Mouse (Mus musculus) mature B cell (primary cell): ENCODE data around the gene Gm3625.
"Not testable (repeated sequence)": the region's sequence is repeated elsewhere in the genome, so short reads cannot be mapped to it uniquely, and the experiment has no call there.

ENCODE experiments used
- in situ Hi-C: fragments of 300-500 bp; cut with MboI; formaldehyde crosslinking; loops from 2 replicates; pipeline ENCODE4 v1.14.3; 2019

The Gm3625 gene

DNA sequence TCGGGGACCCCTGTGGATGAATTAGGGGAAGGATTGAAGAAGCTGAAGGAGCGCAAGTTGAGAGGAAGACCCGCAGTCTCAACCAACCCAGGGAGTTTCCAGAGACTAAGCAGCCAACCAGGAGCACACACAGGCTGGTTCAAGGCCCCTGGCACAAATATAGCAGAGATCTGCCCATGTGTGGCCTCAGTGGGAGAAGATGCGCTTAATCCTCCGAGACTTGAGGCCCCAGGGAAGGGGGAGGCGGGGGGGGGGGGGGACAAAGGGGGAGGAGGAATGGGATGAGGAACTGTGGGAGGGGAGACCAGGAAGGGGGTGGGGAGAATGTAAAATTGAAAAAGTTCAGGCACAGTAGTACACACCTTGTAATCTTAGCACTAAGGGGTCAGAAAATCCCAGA lies 37.3 kb downstream of the Gm3625 start:
- in situ Hi-C loops: no loop called here

DNA sequence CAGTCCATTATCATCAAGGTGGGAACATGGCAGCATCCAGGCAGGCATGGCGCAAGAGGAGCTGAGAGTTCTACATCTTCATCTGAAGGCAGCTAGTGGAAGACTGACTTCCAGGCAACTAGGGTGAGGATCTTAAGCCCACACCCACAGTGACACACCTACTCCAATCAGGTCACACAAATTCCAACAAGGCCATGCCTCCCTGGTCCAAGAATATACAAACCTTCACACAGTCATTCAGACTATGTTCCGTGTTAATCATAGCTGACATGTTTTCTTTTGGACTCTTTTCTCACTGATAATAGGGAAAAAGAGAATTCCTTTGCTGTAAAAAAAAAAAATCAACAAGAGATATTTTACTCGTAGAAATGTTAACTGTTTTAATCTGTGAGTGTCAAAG lies 39.0 kb downstream of the Gm3625 start:
- in situ Hi-C loops: not testable (repeated sequence)

DNA sequence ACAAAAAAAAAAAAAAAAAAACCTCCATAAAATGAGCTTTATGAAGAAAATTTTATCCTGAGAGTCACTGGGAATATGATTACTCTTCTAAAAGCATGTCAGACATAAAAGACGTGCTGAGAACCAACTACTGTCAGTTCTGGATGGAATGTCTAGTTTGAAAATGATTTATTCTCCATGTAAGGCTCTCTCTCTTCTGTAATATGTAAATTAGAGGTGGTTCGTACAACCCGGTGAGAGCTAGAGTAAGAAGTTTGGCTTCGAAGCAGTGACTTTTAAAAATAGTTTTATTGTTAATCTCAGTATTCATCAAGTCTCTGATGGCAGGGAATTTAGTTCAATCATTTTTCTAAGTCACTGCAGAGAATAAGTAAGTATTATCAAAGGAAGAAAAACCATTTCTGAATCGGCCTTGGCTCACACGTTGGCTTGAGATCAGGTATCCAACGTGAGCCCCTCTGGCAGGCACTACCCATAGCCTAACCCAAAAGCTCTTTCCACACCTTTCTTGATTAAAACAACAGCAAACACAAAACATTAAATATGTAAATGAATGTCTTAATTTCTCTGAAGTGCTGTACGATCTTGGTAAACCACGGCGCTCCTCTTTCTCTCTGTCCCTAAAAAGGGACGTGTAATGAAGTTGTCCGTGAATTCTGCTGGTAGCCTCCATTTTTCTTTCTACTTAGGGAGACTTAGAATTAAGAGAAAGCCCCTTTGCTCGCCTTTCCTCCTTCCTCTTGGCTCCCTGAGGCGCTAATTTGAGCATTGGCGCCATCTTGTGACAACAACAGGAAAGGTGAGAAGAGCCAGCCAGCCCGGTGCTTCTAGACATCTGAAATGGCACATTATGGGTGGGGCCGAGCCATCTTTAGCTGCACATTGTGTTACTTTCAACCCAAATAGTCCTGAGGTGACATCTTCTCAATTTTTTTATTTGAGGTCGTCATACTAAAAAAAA lies 44.4 kb downstream of the Gm3625 start:
- in situ Hi-C loops: loop anchor here (25.0 kb wide), 1 partner anchor 611 kb away; no protein-coding TSS in a partner anchor

DNA sequence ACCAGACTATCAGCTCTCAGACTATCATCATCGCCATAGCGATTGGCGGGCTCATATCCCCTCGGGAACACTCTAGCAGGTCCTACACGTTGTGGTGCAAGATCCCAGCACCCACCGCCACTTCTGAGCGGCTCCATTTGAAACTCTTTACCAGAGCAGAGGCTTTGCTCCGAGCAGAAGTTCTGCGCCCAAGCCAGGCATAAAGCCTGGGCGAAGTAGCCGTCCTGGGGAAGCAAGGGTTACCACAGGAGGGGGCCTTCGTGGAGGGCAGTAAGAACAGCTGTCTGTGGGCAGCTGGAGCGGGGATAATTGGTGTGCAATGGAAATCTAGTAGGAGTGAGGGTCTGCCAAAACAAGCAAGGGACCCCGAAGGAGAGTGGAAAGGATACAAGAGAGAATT lies 45.2 kb downstream of the Gm3625 start:
- in situ Hi-C loops: loop anchor here (25.0 kb wide), 1 partner anchor 610 kb away; no protein-coding TSS in a partner anchor

DNA sequence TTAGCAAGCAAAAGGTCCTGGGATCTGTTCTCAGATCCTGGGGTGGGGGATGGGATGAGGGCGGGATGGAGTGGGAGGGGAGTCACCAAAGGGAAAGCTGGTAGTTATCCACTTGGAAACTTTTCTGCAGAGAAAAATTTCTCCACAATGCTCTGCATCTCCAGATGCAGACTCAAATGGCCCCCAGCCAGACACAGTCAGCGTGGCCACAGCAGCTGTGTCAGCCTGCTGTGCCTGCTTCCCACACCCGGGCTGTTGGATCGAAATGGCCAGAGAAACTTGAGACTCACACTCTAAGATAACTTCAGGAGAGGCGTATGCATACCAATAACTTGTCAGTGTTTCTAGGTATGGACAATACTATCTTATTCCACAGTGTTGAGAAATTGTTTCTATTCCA lies 46.2 kb downstream of the Gm3625 start:
- in situ Hi-C loops: loop anchor here (25.0 kb wide), 1 partner anchor 609 kb away; no protein-coding TSS in a partner anchor

DNA sequence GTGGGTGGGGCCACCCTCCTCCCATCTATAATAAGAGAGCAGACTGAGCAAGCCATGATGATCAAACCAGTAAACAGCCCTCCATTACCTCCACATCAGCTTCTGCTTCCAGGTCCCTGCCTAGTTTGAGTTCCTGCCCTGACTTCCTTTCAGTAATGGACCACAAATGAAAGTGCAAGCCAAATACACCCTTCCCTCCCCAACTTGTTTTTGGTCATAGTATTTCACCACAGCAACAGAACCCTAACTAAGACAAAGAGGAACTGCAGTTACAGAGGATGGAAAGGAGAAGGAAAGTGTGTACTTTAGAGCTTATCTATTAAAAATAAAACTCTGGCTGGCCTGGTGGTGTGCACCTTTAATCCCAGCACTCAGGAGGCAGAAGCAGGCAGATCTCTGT lies 47.3 kb downstream of the Gm3625 start:
- in situ Hi-C loops: loop anchor here (25.0 kb wide), 1 partner anchor 608 kb away; no protein-coding TSS in a partner anchor

DNA sequence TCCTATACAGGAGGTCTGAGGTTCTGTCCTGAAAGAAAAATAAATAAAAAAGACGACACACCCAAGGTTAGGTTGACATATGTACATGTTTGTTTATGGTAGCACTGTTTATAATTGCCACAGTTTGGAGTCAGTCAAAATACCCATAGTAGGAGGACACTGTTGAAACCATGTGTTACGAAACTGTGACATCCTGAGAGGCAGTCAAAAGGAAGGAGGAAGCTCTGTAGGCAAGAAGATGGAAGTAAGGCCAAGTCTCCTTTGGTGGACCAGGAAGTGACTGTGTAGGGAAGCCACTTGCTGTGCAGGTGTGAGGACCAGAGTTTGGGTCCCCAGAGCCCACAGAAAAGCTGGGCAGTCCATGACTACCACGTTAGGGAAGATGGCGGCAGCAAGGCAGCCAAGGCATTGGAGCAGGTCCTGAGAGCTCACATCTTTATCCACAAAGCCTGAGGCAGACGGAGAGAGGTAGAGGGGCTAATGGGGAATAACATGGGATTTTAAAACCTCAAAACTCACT lies 48.3 kb downstream of the Gm3625 start:
- in situ Hi-C loops: loop anchor here (25.0 kb wide), 1 partner anchor 607 kb away; no protein-coding TSS in a partner anchor
